Comparison of ENCODE assay signal across 8 mouse cellular contexts in genomic region chr3:93554379-93554980, GRCm38 (mm10). TPM values are rescaled to one million over a fixed set of nuclear protein-coding genes. Genes with fewer than 3 reads are reported as not detected.
DNase-seq lines count a peak whose midpoint lies in the region; ATAC-seq lines count a peak whose summit lies in the region.

No protein-coding gene starts in this region.

- 15% methylated on average over 13 of the region's 13 CpGs for WGBS in heart, embryonic 13.5 days
- WGBS in limb, embryonic 13.5 days = 21% methylated on average over 13 of the region's 13 CpGs

- peak; percentile 20 for DNase-seq in gastrocnemius, postnatal 10 days
- no peak for DNase-seq in gastrocnemius, adult 8-10 months (ENCODE audit: low spot score in 2 of 2)
- peak; percentile 23 for DNase-seq in brain, adult 2 months (ENCODE audit: low read depth, low spot score)
- DNase-seq in naive thymus-derived CD4-positive, alpha-beta T cell, adult 2 months (ENCODE audit: low read depth) = peak; percentile 71
- DNase-seq in layer of hippocampus, adult 18-20 months (ENCODE audit: low spot score in 2 of 2) = no peak
- DNase-seq in left cerebral cortex, adult 8-10 months (ENCODE audit: low spot score in 2 of 2) = no peak

- H3K4me2 ChIP-seq in heart, embryonic 13.5 days = peak overlapping the region; percentile 90
- peak overlapping the region; percentile 74 for H3K4me2 ChIP-seq in limb, embryonic 13.5 days (replicated peaks)

- H3K4me3 ChIP-seq in heart, embryonic 13.5 days = peak overlapping the region; percentile 77
- H3K4me3 ChIP-seq in limb, embryonic 13.5 days = peak overlapping the region; percentile 66

- no peaks in the 10 kb centered on the region for H3K36me3 ChIP-seq in heart, embryonic 13.5 days
- no peaks in the 10 kb centered on the region for H3K36me3 ChIP-seq in limb, embryonic 13.5 days

- H3K4me1 ChIP-seq in heart, embryonic 13.5 days = peaks cover 48% of the 10 kb centered on the region
- peaks cover 35% of the 10 kb centered on the region for H3K4me1 ChIP-seq in limb, embryonic 13.5 days

- no peak for ATAC-seq in heart, embryonic 13.5 days (ENCODE audit: extremely low read depth, insufficient number of reproducible peaks, low FRiP score, low TSS enrichment)
- peak; percentile 41 for ATAC-seq in limb, embryonic 13.5 days (ENCODE audit: low FRiP score, low read depth)

- H3K27me3 ChIP-seq in heart, embryonic 13.5 days (replicated peaks) = no peaks in the 10 kb centered on the region
- peaks cover 6% of the 10 kb centered on the region; the same call in 1 of the 2 replicates for H3K27me3 ChIP-seq in limb, embryonic 13.5 days

- peak overlapping the region; percentile 87 for H3K9ac ChIP-seq in heart, embryonic 13.5 days
- H3K9ac ChIP-seq in limb, embryonic 13.5 days = peak overlapping the region; percentile 82

- peak overlapping the region; percentile 62 for H3K27ac ChIP-seq in heart, embryonic 13.5 days (replicated peaks)
- H3K27ac ChIP-seq in limb, embryonic 13.5 days = peak overlapping the region; percentile 85; the same call in 1 of the 2 replicates

- no peaks in the 10 kb centered on the region for H3K9me3 ChIP-seq in heart, embryonic 13.5 days
- H3K9me3 ChIP-seq in limb, embryonic 13.5 days = no peaks in the 10 kb centered on the region

RNA-seq across cellular contexts. Expression of gene S100a10, which starts 0.4 kb away (rescaled TPM):
- total RNA-seq in gastrocnemius, postnatal 10 days (2021) = 100 to 1,000 TPM; 131 to 166 TPM
- 10 to 100 TPM; 16.5 to 34.3 (median 26.9) TPM for total RNA-seq in gastrocnemius, adult 8-10 months (2022)
- polyA plus RNA-seq in heart, embryonic 13.5 days (2015; fragmentation: Nextera tagmentation; extraction: Ambion mirVana) = 197 and 200 TPM in 2 replicates
- polyA plus RNA-seq in limb, embryonic 13.5 days (2015; fragmentation: Nextera tagmentation; extraction: Ambion mirVana) = 345 and 367 TPM in 2 replicates
- 10 to 100 TPM; 21.4 to 23.5 TPM for total RNA-seq in layer of hippocampus, adult 18-20 months (2021)
- 10 to 100 TPM; 33.0 to 45.7 (median 33.9) TPM for total RNA-seq in left cerebral cortex, adult 8-10 months (2022)

RNA-seq across cellular contexts. Expression of gene S100a11, which starts 34.2 kb away (rescaled TPM):
- total RNA-seq in gastrocnemius, postnatal 10 days (2021) = 100 to 1,000 TPM; 149 to 190 TPM
- total RNA-seq in gastrocnemius, adult 8-10 months (2022) = 10 to 100 TPM; 14.8 to 39.6 (median 19.8) TPM
- polyA plus RNA-seq in heart, embryonic 13.5 days (2015; fragmentation: Nextera tagmentation; extraction: Ambion mirVana) = 842 and 881 TPM in 2 replicates
- 1,099 and 1,131 TPM in 2 replicates for polyA plus RNA-seq in limb, embryonic 13.5 days (2015; fragmentation: Nextera tagmentation; extraction: Ambion mirVana)
- total RNA-seq in layer of hippocampus, adult 18-20 months (2021) = 1 to 10 TPM; 7.1 to 8.3 TPM
- 10 to 100 TPM in 3 of 4 experiments, 1 to 10 TPM in 1; 8.2 to 14.0 (median 11.7) TPM for total RNA-seq in left cerebral cortex, adult 8-10 months (2022)

Comparison
In these comparisons a context has a peak if more than half of its experiments do, and no peak if none do; other contexts are left out.
1. DNase-seq: peak in gastrocnemius, postnatal 10 days (single experiment), brain, adult 2 months (single experiment) and naive thymus-derived CD4-positive, alpha-beta T cell, adult 2 months (single experiment); none in gastrocnemius, adult 8-10 months (0 of 2), layer of hippocampus, adult 18-20 months (0 of 2) and left cerebral cortex, adult 8-10 months (0 of 2).